Mouse (Mus musculus): Measurements from ENCODE around the gene Hspb8. TPM values are rescaled to one million over a fixed set of nuclear protein-coding genes. Genes with fewer than 3 reads are reported as not detected.

The Hspb8 gene
- 4.3 and 5.0 TPM in 2 replicates for polyA plus RNA-seq (2015; fragmentation: Nextera tagmentation; extraction: Ambion mirVana)

DNA sequence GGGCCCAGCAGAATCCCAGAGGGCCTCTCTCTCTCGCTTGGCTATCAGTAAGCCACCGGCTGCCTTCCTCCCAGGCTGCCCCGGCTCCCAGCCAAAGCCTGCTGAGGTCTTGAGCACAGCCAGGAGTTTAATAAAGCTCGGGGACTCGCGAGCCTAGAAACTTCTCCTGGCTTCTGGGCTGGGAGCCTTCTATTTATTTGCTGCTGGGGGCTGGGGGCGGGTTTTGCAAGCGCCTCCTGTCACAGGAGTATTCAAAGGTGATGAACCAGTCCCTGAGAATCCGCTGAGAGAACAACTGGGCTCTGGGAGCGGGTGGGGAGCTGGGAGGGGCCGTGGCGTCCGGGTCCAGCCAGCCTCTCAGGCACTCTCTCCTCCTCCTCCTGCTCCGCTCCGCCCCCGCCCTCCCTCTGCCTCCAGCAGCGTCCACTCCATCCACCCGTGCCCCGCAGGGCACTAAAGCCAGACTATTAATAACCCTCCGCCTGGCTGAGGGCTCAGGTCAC lies at the start of gene Hspb8:
Hspb8 (minus strand) TSS at position 166 of the 503 bp plus-strand sequence.
- Histone ChIP-seq H3K9ac (ENCODE audit: low read depth, low read length) (peak within 1 kb of the TSS; percentile 31), H3K36me3 (ENCODE audit: insufficient read depth, low read length) (no peaks in the 10 kb centered on the region), H3K4me2 (ENCODE audit: low read length) (peak within 1 kb of the TSS; percentile 69), H3K27ac (0 out of 2 replicates have a peak within 1 kb of the TSS, but pooled peaks have one; percentile 13), H3K9me3 (replicated peaks; ENCODE audit: low read length) (no peaks in the 10 kb centered on the region), H3K4me3 (replicated peaks; ENCODE audit: low read depth, low read length) (peak within 1 kb of the TSS; percentile 33), H3K27me3 (ENCODE audit: insufficient read depth, low read length) (no peaks in the 10 kb centered on the region), H3K4me1 (replicated peaks; ENCODE audit: insufficient read depth, low read length) (peaks cover 11% of the 10 kb centered on the region)
- no peak for TF ChIP-seq CTCF (IDR thresholded peaks at IDR 0.05; ENCODE audit: low read depth)
- 1% methylated on average over 17 of the region's 20 CpGs for WGBS
- ATAC-seq (replicated peaks; ENCODE audit: low FRiP score, low read depth): peak; percentile 81; the same call in 1 of the 2 replicates
- peak; percentile 79 for DNase-seq (ENCODE audit: low spot score)

- Histone ChIP-seq H3K4me1 (replicated peaks; ENCODE audit: insufficient read depth, low read length) (no peaks in the 10 kb centered on the region), H3K36me3 (ENCODE audit: insufficient read depth, low read length) (no peaks in the 10 kb centered on the region), H3K27ac (no peak overlapping the region), H3K9me3 (replicated peaks; ENCODE audit: low read length) (peaks cover 7% of the 10 kb centered on the region), H3K4me2 (ENCODE audit: low read length) (no peak overlapping the region), H3K27me3 (ENCODE audit: insufficient read depth, low read length) (no peaks in the 10 kb centered on the region), H3K9ac (ENCODE audit: low read depth, low read length) (no peak overlapping the region), H3K4me3 (replicated peaks; ENCODE audit: low read depth, low read length) (no peak overlapping the region)
- WGBS: 40% methylated on average over 11 of the region's 11 CpGs
- ATAC-seq (replicated peaks; ENCODE audit: low FRiP score, low read depth) (no peak), DNase-seq (ENCODE audit: low spot score) (peak; percentile 21)
- peak; percentile 55 for TF ChIP-seq CTCF (IDR thresholded peaks at IDR 0.05; ENCODE audit: low read depth)
Measured at GRCm38 (mm10) chr5:116461354-116462042, 38.8 kb upstream of the Hspb8 start.

- Histone ChIP-seq H3K36me3 (ENCODE audit: insufficient read depth, low read length) (no peaks in the 10 kb centered on the region), H3K9ac (ENCODE audit: low read depth, low read length) (no peak overlapping the region), H3K4me1 (replicated peaks; ENCODE audit: insufficient read depth, low read length) (no peaks in the 10 kb centered on the region), H3K9me3 (replicated peaks; ENCODE audit: low read length) (no peaks in the 10 kb centered on the region), H3K4me2 (ENCODE audit: low read length) (no peak overlapping the region), H3K27ac (no peak overlapping the region), H3K27me3 (ENCODE audit: insufficient read depth, low read length) (no peaks in the 10 kb centered on the region), H3K4me3 (replicated peaks; ENCODE audit: low read depth, low read length) (no peak overlapping the region)
- ATAC-seq (replicated peaks; ENCODE audit: low FRiP score, low read depth) (no peak), DNase-seq (ENCODE audit: low spot score) (no peak)
- TF ChIP-seq CTCF (IDR thresholded peaks at IDR 0.05; ENCODE audit: low read depth): no peak
- 75% methylated on average over 2 of the region's 2 CpGs for WGBS
Measured at GRCm38 (mm10) chr5:116459970-116460369, 37.3 kb upstream of the Hspb8 start.

GRCm38 (mm10) chr5:116457791-116458190 lies 35.1 kb upstream of the Hspb8 start:
- Histone ChIP-seq H3K36me3 (ENCODE audit: insufficient read depth, low read length) (no peaks in the 10 kb centered on the region), H3K9ac (ENCODE audit: low read depth, low read length) (no peak overlapping the region), H3K4me1 (replicated peaks; ENCODE audit: insufficient read depth, low read length) (no peaks in the 10 kb centered on the region), H3K4me2 (ENCODE audit: low read length) (no peak overlapping the region), H3K4me3 (replicated peaks; ENCODE audit: low read depth, low read length) (no peak overlapping the region), H3K27me3 (ENCODE audit: insufficient read depth, low read length) (no peaks in the 10 kb centered on the region), H3K9me3 (replicated peaks; ENCODE audit: low read length) (no peaks in the 10 kb centered on the region), H3K27ac (no peak overlapping the region)
- ATAC-seq (replicated peaks; ENCODE audit: low FRiP score, low read depth): no peak
- 81% methylated on average over 7 of the region's 7 CpGs for WGBS
- TF ChIP-seq CTCF (IDR thresholded peaks at IDR 0.05; ENCODE audit: low read depth): no peak
- no peak for DNase-seq (ENCODE audit: low spot score)

GRCm38 (mm10) chr5:116456796-116457515 lies 34.3 kb upstream of the Hspb8 start:
- 31% methylated on average over 10 of the region's 10 CpGs for WGBS
- Histone ChIP-seq H3K4me3 (replicated peaks; ENCODE audit: low read depth, low read length) (no peak overlapping the region), H3K36me3 (ENCODE audit: insufficient read depth, low read length) (no peaks in the 10 kb centered on the region), H3K9me3 (replicated peaks; ENCODE audit: low read length) (no peaks in the 10 kb centered on the region), H3K27ac (no peak overlapping the region), H3K4me2 (ENCODE audit: low read length) (peak overlapping the region; percentile 12; the same call in 1 of the 2 replicates), H3K9ac (ENCODE audit: low read depth, low read length) (no peak overlapping the region), H3K27me3 (ENCODE audit: insufficient read depth, low read length) (no peaks in the 10 kb centered on the region), H3K4me1 (replicated peaks; ENCODE audit: insufficient read depth, low read length) (no peaks in the 10 kb centered on the region)
- no peak for DNase-seq (ENCODE audit: low spot score)
- no peak for TF ChIP-seq CTCF (IDR thresholded peaks at IDR 0.05; ENCODE audit: low read depth)
- ATAC-seq (replicated peaks; ENCODE audit: low FRiP score, low read depth): no peak

DNA sequence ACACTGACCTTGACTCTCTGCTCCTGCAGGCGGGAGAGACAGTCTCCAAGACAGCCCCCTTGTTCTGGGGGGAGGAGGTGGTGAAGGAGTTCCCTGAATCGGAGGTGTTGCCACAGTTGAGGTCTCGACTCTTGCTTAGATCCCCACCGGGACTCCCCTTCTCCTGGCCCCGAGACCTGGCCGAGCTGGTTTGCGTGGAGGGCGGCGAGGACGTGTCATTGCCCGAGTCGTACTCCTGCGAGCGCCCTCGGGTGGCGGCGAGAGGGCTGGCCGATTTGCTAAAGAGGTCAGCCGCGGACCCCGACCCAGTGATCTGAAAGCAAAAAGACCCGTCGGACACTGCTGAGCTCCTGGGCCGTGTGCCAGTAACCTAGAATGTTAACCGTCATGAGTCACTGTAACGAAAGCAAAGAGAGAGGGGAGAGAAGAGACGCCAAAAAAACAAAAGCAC lies 30.8 kb upstream of the Hspb8 start:
- ATAC-seq (replicated peaks; ENCODE audit: low FRiP score, low read depth): peak; percentile 21; the same call in 1 of the 2 replicates
- WGBS: 2% methylated on average over 27 of the region's 27 CpGs

More for the DNA sequence above, 30.8 kb upstream of the Hspb8 start:
- peak overlapping the region; percentile 28 for H3K4me3 ChIP-seq (replicated peaks; ENCODE audit: low read depth, low read length)
- H3K9me3 ChIP-seq (replicated peaks; ENCODE audit: low read length): no peaks in the 10 kb centered on the region
- 0 out of 2 replicates have a peak overlapping the region, but pooled peaks have one; percentile 20 for H3K9ac ChIP-seq (ENCODE audit: low read depth, low read length)
- DNase-seq (ENCODE audit: low spot score): peak; percentile 85
- no peak overlapping the region for H3K27ac ChIP-seq
- H3K27me3 ChIP-seq (ENCODE audit: insufficient read depth, low read length): no peaks in the 10 kb centered on the region
- no peaks in the 10 kb centered on the region for H3K36me3 ChIP-seq (ENCODE audit: insufficient read depth, low read length)
- H3K4me2 ChIP-seq (ENCODE audit: low read length): peak overlapping the region; percentile 54
- no peaks in the 10 kb centered on the region for H3K4me1 ChIP-seq (replicated peaks; ENCODE audit: insufficient read depth, low read length)
- TF ChIP-seq CTCF (IDR thresholded peaks at IDR 0.05; ENCODE audit: low read depth): peak; percentile 72

Measured in kidney, postnatal 0 days (tissue).